17 mouse cellular contexts compared by ENCODE assay signal in genomic region chr8:54228801-54229204, GRCm38 (mm10).
DNase-seq lines count a peak whose midpoint lies in the region; ATAC-seq lines count a peak whose summit lies in the region.
"Had no signal": no experiment of that assay in that cellular context is flagged by ENCODE, and none has a peak within 500 bp of the region (broad histone marks: within the 10 kb centered on the region; RNA-seq: fewer than 3 reads in every experiment).

No protein-coding gene starts in this region.

- ATAC-seq in forebrain, embryonic 13.5 days, result peak; percentile 80; the same call in 1 of the 2 replicates
- no peak for ATAC-seq in forebrain, embryonic 12.5 days (ENCODE audit: low FRiP score)
- ATAC-seq in midbrain, embryonic 15.5 days (replicated peaks), result peak; percentile 78; the same call in 1 of the 2 replicates
- ATAC-seq: activated CD4-positive, CD25-positive, alpha-beta regulatory T cell, adult 4 months; intestine, embryonic 15.5 days had no signal

- no peaks in the 10 kb centered on the region for H3K4me1 ChIP-seq in forebrain, embryonic 13.5 days
- H3K4me1 ChIP-seq in forebrain, embryonic 12.5 days, result no peaks in the 10 kb centered on the region
- no peaks in the 10 kb centered on the region for H3K4me1 ChIP-seq in midbrain, embryonic 15.5 days
- H3K4me1 ChIP-seq: intestine, embryonic 15.5 days; liver, embryonic 15.5 days had no signal

- no peak overlapping the region for H3K27ac ChIP-seq in forebrain, embryonic 13.5 days
- H3K27ac ChIP-seq in forebrain, embryonic 12.5 days, result no peak overlapping the region
- H3K27ac ChIP-seq in midbrain, embryonic 15.5 days, result no peak overlapping the region
- H3K27ac ChIP-seq: intestine, embryonic 15.5 days; liver, embryonic 15.5 days; stomach, postnatal 0 days had no signal

- no peak overlapping the region for H3K9ac ChIP-seq in forebrain, embryonic 13.5 days
- H3K9ac ChIP-seq in forebrain, embryonic 12.5 days, result no peak overlapping the region
- no peak overlapping the region for H3K9ac ChIP-seq in midbrain, embryonic 15.5 days
- H3K9ac ChIP-seq: intestine, embryonic 15.5 days; liver, embryonic 15.5 days had no signal

- WGBS in forebrain, embryonic 13.5 days, result 58% methylated on average over 1 of the region's 1 CpGs
- 69% methylated on average over 1 of the region's 1 CpGs for WGBS in forebrain, embryonic 12.5 days
- WGBS in midbrain, embryonic 15.5 days, result 50% methylated on average over 1 of the region's 1 CpGs

- H3K27me3 ChIP-seq in forebrain, embryonic 13.5 days, result no peaks in the 10 kb centered on the region
- H3K27me3 ChIP-seq in forebrain, embryonic 12.5 days, result no peaks in the 10 kb centered on the region
- no peaks in the 10 kb centered on the region for H3K27me3 ChIP-seq in midbrain, embryonic 15.5 days (replicated peaks)
- H3K27me3 ChIP-seq: intestine, embryonic 15.5 days; liver, embryonic 15.5 days had no signal

- DNase-seq in layer of hippocampus, adult 9-11 months, result peak; percentile 8
- DNase-seq in layer of hippocampus, postnatal 10 days (ENCODE audit: low spot score in 2 of 2), result no peak
- DNase-seq in left cerebral cortex, adult 18-20 months (ENCODE audit: low spot score in 2 of 2), result peak; percentile 3 to 19
- no peak for DNase-seq in embryo, embryonic 10 days (ENCODE audit: low spot score)
- DNase-seq in kidney, postnatal 25 days, result no peak
- DNase-seq: heart, postnatal 14 days; kidney, postnatal 36 days; lung, postnatal 36 days; thymus, postnatal 4 days had no signal

- no peaks in the 10 kb centered on the region for H3K36me3 ChIP-seq in forebrain, embryonic 13.5 days (ENCODE audit: poor library complexity, severe bottlenecking)
- no peaks in the 10 kb centered on the region for H3K36me3 ChIP-seq in forebrain, embryonic 12.5 days (replicated peaks)
- no peaks in the 10 kb centered on the region for H3K36me3 ChIP-seq in midbrain, embryonic 15.5 days (replicated peaks)
- H3K36me3 ChIP-seq: intestine, embryonic 15.5 days; liver, embryonic 15.5 days had no signal

- H3K9me3 ChIP-seq in forebrain, embryonic 13.5 days (replicated peaks), result no peaks in the 10 kb centered on the region
- no peaks in the 10 kb centered on the region for H3K9me3 ChIP-seq in forebrain, embryonic 12.5 days
- no peaks in the 10 kb centered on the region for H3K9me3 ChIP-seq in midbrain, embryonic 15.5 days
- H3K9me3 ChIP-seq: intestine, embryonic 15.5 days; liver, embryonic 15.5 days had no signal

- no peak overlapping the region for H3K4me2 ChIP-seq in forebrain, embryonic 13.5 days
- H3K4me2 ChIP-seq in forebrain, embryonic 12.5 days, result no peak overlapping the region
- H3K4me2 ChIP-seq in midbrain, embryonic 15.5 days, result no peak overlapping the region
- H3K4me2 ChIP-seq: intestine, embryonic 15.5 days; liver, embryonic 15.5 days had no signal

- no peak overlapping the region for H3K4me3 ChIP-seq in forebrain, embryonic 13.5 days
- no peak overlapping the region for H3K4me3 ChIP-seq in forebrain, embryonic 12.5 days (replicated peaks)
- H3K4me3 ChIP-seq in midbrain, embryonic 15.5 days, result no peak overlapping the region
- H3K4me3 ChIP-seq: intestine, embryonic 15.5 days; liver, embryonic 15.5 days; myocyte had no signal

Comparison
In these comparisons a context has a peak if more than half of its experiments do, and no peak if none do; other contexts are left out.
1. DNase-seq: peak in layer of hippocampus, adult 9-11 months (single experiment) and left cerebral cortex, adult 18-20 months (2 of 2); none in layer of hippocampus, postnatal 10 days (0 of 2), embryo, embryonic 10 days (single experiment) and kidney, postnatal 25 days (0 of 2).